Mouse (Mus musculus): Measurements from ENCODE around the gene Igf2bp3. TPM values are rescaled to one million over a fixed set of nuclear protein-coding genes. Genes with fewer than 3 reads are reported as not detected.

Igf2bp3 gene
- polyA plus RNA-seq, 1 experiment, result not detected

- TF ChIP-seq CTCF (IDR thresholded peaks at IDR 0.05; ENCODE audit: extremely low read depth, insufficient read depth, low read length) (no peak), POLR2A (IDR thresholded peaks at IDR 0.05; ENCODE audit: extremely low read depth, insufficient read depth, low read length) (no peak)
- no peak overlapping the region for H3K4me3 ChIP-seq (ENCODE audit: insufficient read depth, low read length)
Observed at GRCm38 (mm10) chr6:49096933-49097461, 117.8 kb downstream of the Igf2bp3 start.

GRCm38 (mm10) chr6:49096421-49096820 is 118.3 kb downstream of the Igf2bp3 start:
- peak overlapping the region; percentile 48; the same call in 1 of the 2 replicates for H3K27ac ChIP-seq (ENCODE audit: insufficient read depth, low read length)
- TF ChIP-seq POLR2A (IDR thresholded peaks at IDR 0.05; ENCODE audit: extremely low read depth, insufficient read depth, low read length) (no peak), CTCF (IDR thresholded peaks at IDR 0.05; ENCODE audit: extremely low read depth, insufficient read depth, low read length) (no peak)
- H3K4me3 ChIP-seq (ENCODE audit: insufficient read depth, low read length), result no peak overlapping the region
- H3K4me1 ChIP-seq (ENCODE audit: control insufficient read depth, insufficient read depth, low read length), result peaks cover 7% of the 10 kb centered on the region

More at GRCm38 (mm10) chr6:49096933-49097461, 117.8 kb downstream of the Igf2bp3 start:
- peak overlapping the region; percentile 48; the same call in 1 of the 2 replicates for H3K27ac ChIP-seq (ENCODE audit: insufficient read depth, low read length)
- peaks cover 7% of the 10 kb centered on the region for H3K4me1 ChIP-seq (ENCODE audit: control insufficient read depth, insufficient read depth, low read length)

- H3K27ac ChIP-seq (ENCODE audit: insufficient read depth, low read length), result no peak overlapping the region
- no peak overlapping the region for H3K4me3 ChIP-seq (ENCODE audit: insufficient read depth, low read length)
- H3K4me1 ChIP-seq (ENCODE audit: control insufficient read depth, insufficient read depth, low read length), result peaks cover 7% of the 10 kb centered on the region
- no peak for TF ChIP-seq POLR2A (IDR thresholded peaks at IDR 0.05; ENCODE audit: extremely low read depth, insufficient read depth, low read length)
- no peak for TF ChIP-seq CTCF (IDR thresholded peaks at IDR 0.05; ENCODE audit: extremely low read depth, insufficient read depth, low read length)
Observed at GRCm38 (mm10) chr6:49094968-49095367, 119.8 kb downstream of the Igf2bp3 start.

- Histone ChIP-seq H3K4me3 (ENCODE audit: insufficient read depth, low read length) (no peak overlapping the region), H3K27ac (ENCODE audit: insufficient read depth, low read length) (no peak overlapping the region), H3K4me1 (ENCODE audit: control insufficient read depth, insufficient read depth, low read length) (no peaks in the 10 kb centered on the region)
- TF ChIP-seq POLR2A (IDR thresholded peaks at IDR 0.05; ENCODE audit: extremely low read depth, insufficient read depth, low read length) (no peak), CTCF (IDR thresholded peaks at IDR 0.05; ENCODE audit: extremely low read depth, insufficient read depth, low read length) (no peak)
Observed at GRCm38 (mm10) chr6:49083008-49083407, 131.7 kb downstream of the Igf2bp3 start.

- Histone ChIP-seq H3K4me3 (ENCODE audit: insufficient read depth, low read length) (no peak overlapping the region), H3K27ac (ENCODE audit: insufficient read depth, low read length) (no peak overlapping the region), H3K4me1 (ENCODE audit: control insufficient read depth, insufficient read depth, low read length) (peaks cover 4% of the 10 kb centered on the region; the same call in 1 of the 2 replicates)
- TF ChIP-seq POLR2A (IDR thresholded peaks at IDR 0.05; ENCODE audit: extremely low read depth, insufficient read depth, low read length) (no peak), CTCF (IDR thresholded peaks at IDR 0.05; ENCODE audit: extremely low read depth, insufficient read depth, low read length) (no peak)
Observed at GRCm38 (mm10) chr6:49079313-49079712, 135.4 kb downstream of the Igf2bp3 start.

GRCm38 (mm10) chr6:49077894-49078293 is 136.9 kb downstream of the Igf2bp3 start:
- TF ChIP-seq CTCF (IDR thresholded peaks at IDR 0.05; ENCODE audit: extremely low read depth, insufficient read depth, low read length) (no peak), POLR2A (IDR thresholded peaks at IDR 0.05; ENCODE audit: extremely low read depth, insufficient read depth, low read length) (no peak)
- Histone ChIP-seq H3K4me1 (ENCODE audit: control insufficient read depth, insufficient read depth, low read length) (peaks cover 4% of the 10 kb centered on the region; the same call in 1 of the 2 replicates), H3K4me3 (ENCODE audit: insufficient read depth, low read length) (no peak overlapping the region), H3K27ac (ENCODE audit: insufficient read depth, low read length) (no peak overlapping the region)

GRCm38 (mm10) chr6:49074117-49074490 is 140.7 kb downstream of the Igf2bp3 start:
- Histone ChIP-seq H3K27ac (ENCODE audit: insufficient read depth, low read length) (peak overlapping the region; percentile 33), H3K4me1 (ENCODE audit: control insufficient read depth, insufficient read depth, low read length) (peaks cover 4% of the 10 kb centered on the region; the same call in 1 of the 2 replicates), H3K4me3 (ENCODE audit: insufficient read depth, low read length) (peak overlapping the region; percentile 88)
- TF ChIP-seq POLR2A (IDR thresholded peaks at IDR 0.05; ENCODE audit: extremely low read depth, insufficient read depth, low read length) (no peak), CTCF (IDR thresholded peaks at IDR 0.05; ENCODE audit: extremely low read depth, insufficient read depth, low read length) (no peak)

GRCm38 (mm10) chr6:49073304-49074116 is 141.2 kb downstream of the Igf2bp3 start, which contains the start of gene Malsu1:
TSS of gene Malsu1 (plus strand) at chr6:49073795.
- peaks cover 4% of the 10 kb centered on the region; the same call in 1 of the 2 replicates for H3K4me1 ChIP-seq (ENCODE audit: control insufficient read depth, insufficient read depth, low read length)
- TF ChIP-seq POLR2A (IDR thresholded peaks at IDR 0.05; ENCODE audit: extremely low read depth, insufficient read depth, low read length) (peak; percentile 94), CTCF (IDR thresholded peaks at IDR 0.05; ENCODE audit: extremely low read depth, insufficient read depth, low read length) (no peak)
- H3K4me3 ChIP-seq (ENCODE audit: insufficient read depth, low read length), result peak within 1 kb of the TSS; percentile 88
- H3K27ac ChIP-seq (ENCODE audit: insufficient read depth, low read length), result peak within 1 kb of the TSS; percentile 33

GRCm38 (mm10) chr6:49068361-49068760 is 146.4 kb downstream of the Igf2bp3 start:
- Histone ChIP-seq H3K4me1 (ENCODE audit: control insufficient read depth, insufficient read depth, low read length) (no peaks in the 10 kb centered on the region), H3K27ac (ENCODE audit: insufficient read depth, low read length) (no peak overlapping the region)
- TF ChIP-seq POLR2A (IDR thresholded peaks at IDR 0.05; ENCODE audit: extremely low read depth, insufficient read depth, low read length) (no peak), CTCF (IDR thresholded peaks at IDR 0.05; ENCODE audit: extremely low read depth, insufficient read depth, low read length) (no peak)

More at GRCm38 (mm10) chr6:49068361-49068760, 146.4 kb downstream of the Igf2bp3 start:
- H3K4me3 ChIP-seq (ENCODE audit: insufficient read depth, low read length), result no peak overlapping the region

Measured in cortical plate, adult 2 months (tissue).